22 mouse cellular contexts compared by ENCODE assay signal in the genomic region with DNA sequence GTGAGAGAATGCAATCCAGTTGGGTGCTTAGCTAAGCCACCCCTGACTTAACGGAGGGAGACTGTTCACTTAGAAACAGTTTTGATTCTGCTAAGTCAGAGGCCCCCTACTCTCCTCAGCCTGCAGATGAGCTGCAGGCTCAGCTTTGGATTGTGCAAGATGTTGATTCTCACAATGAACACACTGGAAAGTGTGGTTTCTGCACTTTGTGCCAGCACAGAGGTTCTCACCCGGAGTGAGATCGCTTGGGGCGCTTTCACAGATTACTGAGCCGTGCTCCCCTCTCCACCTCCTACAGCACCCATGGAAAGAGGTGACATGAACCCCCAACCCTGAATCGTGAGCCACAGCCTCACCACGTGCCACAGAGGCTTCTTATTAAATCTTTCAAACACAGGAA.
DNase-seq lines count a peak whose midpoint lies in the region; ATAC-seq and TF ChIP-seq lines count a peak whose summit lies in the region.
"Had no signal": no experiment of that assay in that cellular context is flagged by ENCODE, and none has a peak within 500 bp of the region (broad histone marks: within the 10 kb centered on the region; RNA-seq: fewer than 3 reads in every experiment).

No protein-coding gene starts in this region.

- 0 out of 2 replicates have a peak overlapping the region, but pooled peaks have one; percentile 14 for H3K27ac ChIP-seq in spleen, adult 2 months (ENCODE audit: insufficient read depth, low read length)
- H3K27ac ChIP-seq in hindbrain, embryonic 14.5 days = no peak overlapping the region
- no peak overlapping the region for H3K27ac ChIP-seq in kidney, embryonic 14.5 days (ENCODE audit: low read depth, low read length)
- H3K27ac ChIP-seq: forebrain, embryonic 12.5 days; hindbrain, embryonic 13.5 days; intestine, embryonic 15.5 days; liver, embryonic 14.5 days; midbrain, embryonic 12.5 days; stomach, embryonic 15.5 days had no signal

- no peaks in the 10 kb centered on the region for H3K36me3 ChIP-seq in spleen, adult 2 months (ENCODE audit: control insufficient read depth, insufficient read depth, low read length)
- no peaks in the 10 kb centered on the region for H3K36me3 ChIP-seq in hindbrain, embryonic 14.5 days (replicated peaks; ENCODE audit: control insufficient read depth, insufficient read depth)
- no peaks in the 10 kb centered on the region for H3K36me3 ChIP-seq in kidney, embryonic 14.5 days (ENCODE audit: control insufficient read depth, insufficient read depth, low read length)
- H3K36me3 ChIP-seq: forebrain, embryonic 12.5 days; hindbrain, embryonic 13.5 days; intestine, embryonic 15.5 days; midbrain, embryonic 12.5 days; stomach, embryonic 15.5 days had no signal

- intact Hi-C loops in heart, postnatal 36 days (cut with DNase I) = no loop called here

- no peak for TF ChIP-seq POLR2A in spleen, adult 2 months (IDR thresholded peaks at IDR 0.05; ENCODE audit: low read depth, low read length)

- H3K4me2 ChIP-seq in hindbrain, embryonic 14.5 days (replicated peaks) = no peak overlapping the region
- no peak overlapping the region for H3K4me2 ChIP-seq in kidney, embryonic 14.5 days (replicated peaks; ENCODE audit: low read depth, low read length)
- H3K4me2 ChIP-seq: forebrain, embryonic 12.5 days; heart, embryonic 11.5 days; hindbrain, embryonic 13.5 days; intestine, embryonic 15.5 days; midbrain, embryonic 12.5 days; stomach, embryonic 15.5 days had no signal

- no peaks in the 10 kb centered on the region for H3K9me3 ChIP-seq in hindbrain, embryonic 14.5 days (ENCODE audit: control insufficient read depth, low read length)
- H3K9me3 ChIP-seq in kidney, embryonic 14.5 days (ENCODE audit: control insufficient read depth, low read length) = no peaks in the 10 kb centered on the region
- H3K9me3 ChIP-seq: forebrain, embryonic 12.5 days; hindbrain, embryonic 13.5 days; intestine, embryonic 15.5 days; midbrain, embryonic 12.5 days; stomach, embryonic 15.5 days had no signal

- no peak overlapping the region for H3K9ac ChIP-seq in hindbrain, embryonic 14.5 days
- no peak overlapping the region for H3K9ac ChIP-seq in kidney, embryonic 14.5 days (ENCODE audit: low read depth, low read length)
- H3K9ac ChIP-seq: forebrain, embryonic 12.5 days; hindbrain, embryonic 13.5 days; intestine, embryonic 15.5 days; liver, embryonic 14.5 days; midbrain, embryonic 12.5 days; stomach, embryonic 15.5 days had no signal

- no peak overlapping the region for H3K4me3 ChIP-seq in spleen, adult 2 months (ENCODE audit: extremely low read depth, insufficient read depth, insufficient read length)
- H3K4me3 ChIP-seq in hindbrain, embryonic 14.5 days (replicated peaks; ENCODE audit: low read length) = no peak overlapping the region
- no peak overlapping the region for H3K4me3 ChIP-seq in kidney, embryonic 14.5 days (ENCODE audit: low read length)
- H3K4me3 ChIP-seq: forebrain, embryonic 12.5 days; hindbrain, embryonic 13.5 days; intestine, embryonic 15.5 days; midbrain, embryonic 12.5 days; stomach, embryonic 15.5 days had no signal

- peak; percentile 92 for DNase-seq in heart, adult 11 months
- DNase-seq in heart, postnatal 36 days = no peak
- no peak for DNase-seq in spleen, adult 2 months (ENCODE audit: low read depth in 1 of 2, low spot score in 2 of 2)
- no peak for DNase-seq in spleen, postnatal 14 days (ENCODE audit: low spot score in 2 of 2)
- DNase-seq in CD4-positive helper T cell, adult 2 months (ENCODE audit: low read depth, low spot score) = peak; percentile 80
- DNase-seq in hindbrain, embryonic 14.5 days (ENCODE audit: low spot score) = no peak
- DNase-seq: adrenal gland, adult 8-10 months; cerebellum, adult 8-10 months; gastrocnemius, postnatal 25 days; heart, postnatal 10 days; kidney, adult 9 months; kidney, postnatal 36 days; lung, postnatal 36 days had no signal

- whole genome bisulfite sequencing in spleen, adult 2 months = 65% methylated on average over 7 of the region's 7 CpGs
- WGBS in hindbrain, embryonic 14.5 days = 82% methylated on average over 7 of the region's 7 CpGs
- WGBS in kidney, embryonic 14.5 days = 72% methylated on average over 7 of the region's 7 CpGs

- no peaks in the 10 kb centered on the region for H3K27me3 ChIP-seq in spleen, adult 2 months (ENCODE audit: control insufficient read depth, insufficient read depth, low read length)
- H3K27me3 ChIP-seq in hindbrain, embryonic 14.5 days (ENCODE audit: control insufficient read depth, insufficient read depth, low read length) = no peaks in the 10 kb centered on the region
- no peaks in the 10 kb centered on the region for H3K27me3 ChIP-seq in kidney, embryonic 14.5 days (ENCODE audit: control insufficient read depth, insufficient read depth, low read length)
- H3K27me3 ChIP-seq: forebrain, embryonic 12.5 days; hindbrain, embryonic 13.5 days; intestine, embryonic 15.5 days; midbrain, embryonic 12.5 days; stomach, embryonic 15.5 days had no signal

- peak; percentile 30 for ATAC-seq in inflammation-experienced regulatory T-cells, adult 6 months
- no peak for ATAC-seq in hindbrain, embryonic 14.5 days (ENCODE audit: low FRiP score)
- ATAC-seq in kidney, embryonic 14.5 days (ENCODE audit: low FRiP score, low TSS enrichment) = no peak
- ATAC-seq: intestine, embryonic 15.5 days had no signal

- H3K4me1 ChIP-seq in spleen, adult 2 months (ENCODE audit: control insufficient read depth, insufficient read depth, insufficient read length) = peaks cover 6% of the 10 kb centered on the region; the same call in 1 of the 2 replicates
- peaks cover 38% of the 10 kb centered on the region for H3K4me1 ChIP-seq in hindbrain, embryonic 14.5 days (replicated peaks; ENCODE audit: control insufficient read depth, insufficient read depth, low read length)
- peaks cover 11% of the 10 kb centered on the region; the same call in 1 of the 2 replicates for H3K4me1 ChIP-seq in kidney, embryonic 14.5 days (ENCODE audit: control insufficient read depth, insufficient read depth, low read length)

- TF ChIP-seq CTCF in spleen, adult 2 months (IDR thresholded peaks at IDR 0.05; ENCODE audit: extremely low read depth, insufficient read depth, insufficient read length, insufficient replicate concordance) = no peak

Comparison
In these comparisons a context has a peak if more than half of its experiments do, and no peak if none do; other contexts are left out.
1. DNase-seq: peak in heart, adult 11 months (single experiment) and CD4-positive helper T cell, adult 2 months (single experiment); none in heart, postnatal 36 days (0 of 2), spleen, adult 2 months (0 of 2), spleen, postnatal 14 days (0 of 2) and hindbrain, embryonic 14.5 days (single experiment).